Mouse (Mus musculus) liver, embryonic 16.5 days (tissue): Measurements from ENCODE around the gene Tgm7. TPM values are rescaled to one million over a fixed set of nuclear protein-coding genes. Genes with fewer than 3 reads are reported as not detected.

Experiments used
- ATAC-seq: fragments of 200-750 bp; cut with Nextera tagmentation; 2 replicates; pipeline ENCODE4 v1.8.0; 2017; ENCODE audit warnings: low read depth, mild to moderate bottlenecking, moderate number of reproducible peaks, moderate library complexity
- H3K27ac ChIP-seq: fragments of 300-500 bp; sonication (generic); 2 replicates; pipeline ENCODE4 v1.5.1; 2014; ENCODE audit warnings: mild to moderate bottlenecking, low read length
- H3K27me3 ChIP-seq: fragments of 300-500 bp; sonication (generic); 2 replicates; pipeline ENCODE4 v1.6.1; 2014; ENCODE audit warnings: low read depth, low read length, mixed read lengths; ENCODE audit not compliant: control insufficient read depth, insufficient read depth
- H3K36me3 ChIP-seq: fragments of 300-500 bp; sonication (generic); 2 replicates; pipeline ENCODE4 v1.6.1; 2014; ENCODE audit warnings: mild to moderate bottlenecking; ENCODE audit not compliant: control insufficient read depth, insufficient read depth
- H3K4me1 ChIP-seq: fragments of 300-500 bp; sonication (generic); 2 replicates; pipeline ENCODE4 v1.6.1; 2014; ENCODE audit warnings: low read depth, low read length, mixed read lengths; ENCODE audit not compliant: control insufficient read depth
- H3K4me2 ChIP-seq: fragments of 300-500 bp; sonication (generic); 2 replicates; pipeline ENCODE4 v1.6.1; 2014; ENCODE audit warnings: low read depth, low read length, mixed read lengths
- H3K4me3 ChIP-seq: fragments of 300-500 bp; sonication (generic); 2 replicates; pipeline ENCODE4 v1.5.1; 2014; ENCODE audit warnings: low read depth, mild to moderate bottlenecking, low read length
- H3K9ac ChIP-seq: fragments of 300-500 bp; sonication (generic); 2 replicates; pipeline ENCODE4 v1.6.1; 2014; ENCODE audit warnings: low read depth, low read length
- H3K9me3 ChIP-seq: fragments of 300-500 bp; sonication (generic); replicated peaks from 2 replicates; pipeline ENCODE4 v1.6.1; 2016; ENCODE audit warnings: low read length; ENCODE audit not compliant: control insufficient read depth
- WGBS: fragments of 180-500 bp; shearing (Covaris S2); extraction: QIAGEN DNeasy Blood & Tissue Kit; methylation state at CpG from one replicate; pipeline ENCODE4 v1.1.7; 2014; ENCODE audit not compliant: insufficient replicate concordance; 5-methylcytosine and 5-hydroxymethylcytosine counted together
- polyA plus RNA-seq: library from polyadenylated mRNA; unstranded; fragments of >200 nt; fragmentation: Nextera tagmentation; extraction: Ambion mirVana; gene quantifications from 2 replicates; pipeline ENCODE4 v1.2.1, GENCODE M21; 2015

Tgm7 gene
- polyA plus RNA-seq, 1 experiment from 2014 or later: not detected

DNA sequence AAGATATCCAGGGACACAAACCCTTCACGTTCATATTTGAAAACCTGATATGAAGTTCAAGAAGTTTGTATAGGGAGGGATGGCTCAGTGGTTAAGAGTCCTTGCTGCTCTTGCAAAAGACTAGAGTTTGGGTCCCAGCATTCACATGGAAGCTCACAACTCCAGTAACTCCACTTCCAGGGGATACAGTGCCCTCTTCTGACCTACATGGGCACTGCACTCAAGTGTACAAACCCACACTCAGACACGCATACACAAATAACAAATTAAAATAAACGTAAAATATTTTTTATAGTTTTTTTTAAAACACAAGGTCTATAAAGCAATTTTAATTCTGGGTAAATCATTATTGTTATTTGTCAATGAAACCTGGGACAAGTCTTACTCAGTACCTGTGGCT lies 21.1 kb downstream of the Tgm7 start:
- Histone ChIP-seq H3K4me1 (no peaks in the 10 kb centered on the region), H3K9ac (no peak overlapping the region), H3K9me3 (no peaks in the 10 kb centered on the region), H3K27me3 (peaks cover 2% of the 10 kb centered on the region), H3K4me2 (no peak overlapping the region), H3K36me3 (no peaks in the 10 kb centered on the region), H3K4me3 (no peak overlapping the region), H3K27ac (no peak overlapping the region)
- WGBS: 79% methylated on average over 3 of the region's 3 CpGs
- no peak for ATAC-seq

DNA sequence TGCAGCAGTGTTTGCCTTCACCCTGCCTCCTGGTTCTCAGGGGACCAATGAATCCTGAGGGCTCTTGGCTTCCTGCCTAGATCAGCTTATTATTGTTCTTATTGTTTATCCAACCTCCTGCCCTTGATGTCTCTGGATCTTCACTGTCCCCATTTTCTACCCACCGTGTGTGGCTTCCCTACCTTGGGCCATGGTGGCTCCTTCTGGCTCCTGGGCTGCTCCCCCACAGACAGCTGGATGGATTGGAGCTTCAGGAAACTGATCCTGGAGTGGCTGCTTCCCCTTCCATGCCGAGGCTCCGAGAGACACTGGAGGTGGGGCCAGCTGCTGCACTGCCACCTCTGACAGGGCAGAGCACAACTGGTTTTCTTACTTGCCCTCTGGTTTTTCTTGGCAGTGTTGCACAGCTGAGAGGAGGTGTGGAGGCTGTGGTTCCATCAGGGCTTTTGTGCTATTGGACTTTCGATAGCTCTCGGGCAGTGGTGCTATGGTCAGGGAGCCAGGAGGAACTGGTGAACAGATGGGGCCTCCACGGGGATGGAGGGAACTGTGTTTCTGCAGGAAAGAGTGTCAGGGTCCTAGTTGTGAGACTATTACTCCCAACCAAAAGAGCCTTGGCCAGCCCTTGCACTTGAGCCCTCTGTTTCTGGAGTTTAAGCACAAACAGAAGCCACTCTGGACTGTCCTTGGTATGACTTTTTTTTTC lies 24.0 kb downstream of the Tgm7 start, which contains the start of gene Tgm5:
Tgm5 (minus strand) TSS at position 362 of the 706 bp plus-strand sequence.
- Histone ChIP-seq H3K27me3 (peaks cover 2% of the 10 kb centered on the region), H3K9ac (no peak within 1 kb of the TSS), H3K36me3 (no peaks in the 10 kb centered on the region), H3K4me1 (no peaks in the 10 kb centered on the region), H3K9me3 (no peaks in the 10 kb centered on the region), H3K4me3 (no peak within 1 kb of the TSS), H3K4me2 (no peak within 1 kb of the TSS), H3K27ac (no peak within 1 kb of the TSS)
- WGBS: 30% methylated on average over 6 of the region's 6 CpGs
- ATAC-seq: no peak

DNA sequence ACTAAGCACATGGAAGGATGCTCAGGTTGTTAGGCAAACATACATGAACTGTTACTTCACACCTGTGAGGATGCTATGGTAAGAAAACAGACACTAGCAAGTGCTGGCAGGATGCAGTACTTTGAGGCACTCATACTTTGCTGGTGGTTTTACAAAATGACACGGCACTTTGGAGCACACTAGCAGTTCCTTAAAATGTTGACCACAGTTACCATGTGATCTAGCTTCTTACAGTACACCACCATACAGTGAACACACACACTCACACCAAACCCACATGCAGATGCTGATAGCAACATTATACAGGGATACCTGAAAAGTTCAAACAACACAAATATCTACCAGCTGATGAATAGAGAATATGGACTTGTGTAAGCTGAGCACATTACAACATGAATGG lies 27.0 kb downstream of the Tgm7 start:
- Histone ChIP-seq H3K4me3 (no peak overlapping the region), H3K9ac (no peak overlapping the region), H3K9me3 (no peaks in the 10 kb centered on the region), H3K4me1 (no peaks in the 10 kb centered on the region), H3K36me3 (no peaks in the 10 kb centered on the region), H3K4me2 (no peak overlapping the region), H3K27me3 (peaks cover 2% of the 10 kb centered on the region), H3K27ac (no peak overlapping the region)
- 22% methylated on average over 1 of the region's 1 CpGs for WGBS
- ATAC-seq: no peak

DNA sequence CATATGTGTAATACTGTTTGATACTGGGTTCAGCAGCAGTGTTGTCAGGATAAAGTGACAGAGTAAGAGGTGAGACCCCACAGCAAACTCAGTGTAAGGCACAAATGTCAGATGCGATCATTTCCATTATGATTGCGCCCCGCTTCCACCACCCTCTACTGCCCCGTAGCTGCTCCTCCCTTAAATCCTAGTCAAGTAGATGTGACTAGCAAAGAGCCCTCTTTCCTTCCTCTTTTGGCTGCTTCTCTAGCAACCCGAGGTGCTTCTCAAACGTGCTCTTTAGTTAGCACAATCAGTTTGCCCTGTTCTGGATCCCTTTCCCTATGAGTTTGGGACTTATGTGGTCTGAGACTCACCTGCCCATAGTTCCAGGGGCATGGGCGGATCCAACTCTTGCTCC lies 34.8 kb downstream of the Tgm7 start:
- no peaks in the 10 kb centered on the region for H3K27me3 ChIP-seq
- H3K9me3 ChIP-seq: no peaks in the 10 kb centered on the region
- H3K4me2 ChIP-seq: no peak overlapping the region
- no peak overlapping the region for H3K9ac ChIP-seq
- H3K27ac ChIP-seq: no peak overlapping the region
- ATAC-seq: no peak
- H3K36me3 ChIP-seq: no peaks in the 10 kb centered on the region
- H3K4me1 ChIP-seq: no peaks in the 10 kb centered on the region
- no peak overlapping the region for H3K4me3 ChIP-seq
- WGBS: 50% methylated on average over 7 of the region's 7 CpGs

DNA sequence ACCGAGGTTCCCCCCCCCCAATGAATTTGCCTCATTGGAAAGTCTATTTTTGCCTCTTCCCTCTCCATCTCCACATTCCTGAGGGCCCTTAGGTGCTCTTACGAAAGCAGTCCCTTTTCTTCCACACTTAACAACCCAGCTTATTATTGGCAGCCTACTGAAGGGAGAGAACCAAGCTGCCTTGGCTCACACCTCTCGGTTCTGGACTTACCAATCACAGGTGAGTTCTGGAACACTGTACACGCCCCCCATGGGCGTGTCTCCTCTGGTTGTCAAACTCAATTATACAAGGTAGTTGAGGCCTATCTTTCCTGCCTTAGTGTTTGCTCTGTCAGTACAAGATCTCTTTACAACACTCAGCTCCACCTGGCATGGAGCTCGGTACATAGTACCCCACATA lies 37.7 kb downstream of the Tgm7 start:
- ATAC-seq: no peak
- no peak overlapping the region for H3K4me3 ChIP-seq
- WGBS: 52% methylated on average over 6 of the region's 6 CpGs

DNA sequence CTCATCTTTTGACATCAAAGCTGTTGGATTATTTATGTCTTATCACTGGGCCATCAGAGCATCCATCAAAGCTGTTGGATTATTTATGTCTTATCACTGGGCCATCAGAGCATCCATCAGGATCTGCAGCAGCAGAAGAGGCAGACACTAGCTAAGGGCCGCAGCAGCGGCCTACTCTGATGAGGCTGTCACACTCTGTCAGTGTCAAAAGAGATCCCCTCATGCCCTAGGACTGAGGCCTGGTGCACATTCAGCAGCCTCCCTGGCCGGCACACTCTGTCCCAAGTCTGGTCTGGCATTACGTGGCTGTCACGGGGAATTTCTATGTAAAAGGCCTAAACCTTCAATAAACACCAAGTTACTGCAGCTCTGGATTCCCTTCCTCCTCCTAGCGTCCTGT lies 40.1 kb downstream of the Tgm7 start:
- Histone ChIP-seq H3K9ac (no peak overlapping the region), H3K4me2 (no peak overlapping the region), H3K9me3 (no peaks in the 10 kb centered on the region), H3K4me3 (no peak overlapping the region), H3K4me1 (no peaks in the 10 kb centered on the region), H3K27ac (no peak overlapping the region), H3K36me3 (no peaks in the 10 kb centered on the region), H3K27me3 (no peaks in the 10 kb centered on the region)
- 70% methylated on average over 6 of the region's 6 CpGs for WGBS
- ATAC-seq: no peak

More for the DNA sequence above, 37.7 kb downstream of the Tgm7 start:
- no peaks in the 10 kb centered on the region for H3K27me3 ChIP-seq
- H3K4me2 ChIP-seq: no peak overlapping the region
- no peaks in the 10 kb centered on the region for H3K4me1 ChIP-seq
- H3K36me3 ChIP-seq: no peaks in the 10 kb centered on the region
- no peak overlapping the region for H3K27ac ChIP-seq
- no peaks in the 10 kb centered on the region for H3K9me3 ChIP-seq
- H3K9ac ChIP-seq: no peak overlapping the region

DNA sequence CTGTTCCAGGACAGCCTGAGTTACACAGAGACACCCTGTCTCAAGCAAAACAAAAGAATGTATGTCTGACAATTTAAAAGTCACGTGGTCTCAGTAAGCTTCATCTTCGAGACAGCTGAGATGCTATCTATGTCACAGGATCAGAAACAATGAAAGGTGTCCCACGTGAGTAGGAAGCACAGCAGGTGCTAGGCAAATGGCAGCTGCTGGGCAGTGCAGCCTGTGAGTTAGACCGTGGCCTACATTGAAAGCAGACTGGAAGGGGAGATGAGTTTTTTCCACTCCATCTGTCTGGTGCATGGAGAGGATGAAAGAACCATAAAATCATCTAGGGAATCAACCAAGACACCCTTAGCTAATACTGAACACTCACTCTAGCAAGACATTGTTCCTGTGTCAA lies 42.5 kb downstream of the Tgm7 start:
- ATAC-seq: no peak
- H3K9me3 ChIP-seq: no peaks in the 10 kb centered on the region
- H3K27me3 ChIP-seq: no peaks in the 10 kb centered on the region
- H3K36me3 ChIP-seq: no peaks in the 10 kb centered on the region
- no peak overlapping the region for H3K9ac ChIP-seq
- no peak overlapping the region for H3K4me2 ChIP-seq
- 43% methylated on average over 4 of the region's 4 CpGs for WGBS
- no peak overlapping the region for H3K4me3 ChIP-seq
- H3K4me1 ChIP-seq: no peaks in the 10 kb centered on the region
- H3K27ac ChIP-seq: no peak overlapping the region

DNA sequence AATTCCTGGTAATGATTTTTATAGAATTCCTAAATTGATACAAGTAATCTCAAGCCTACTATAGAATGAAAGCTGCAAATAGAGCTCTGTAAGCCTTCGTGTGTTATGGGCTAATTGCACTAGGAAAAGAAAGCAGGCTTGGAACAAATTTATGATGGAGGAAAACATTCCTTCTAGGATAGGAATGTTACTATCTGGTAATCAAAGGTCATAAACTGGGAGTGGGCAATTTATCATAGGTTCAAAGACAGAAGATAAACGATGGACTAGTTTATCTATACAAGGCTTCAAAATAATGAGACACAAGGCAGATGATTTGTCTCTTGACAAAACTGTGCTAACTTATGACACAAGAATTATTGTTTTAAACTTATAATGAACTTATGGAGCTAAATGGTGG lies 48.3 kb downstream of the Tgm7 start:
- Histone ChIP-seq H3K4me3 (no peak overlapping the region), H3K9ac (no peak overlapping the region), H3K4me2 (no peak overlapping the region), H3K36me3 (no peaks in the 10 kb centered on the region), H3K4me1 (peaks cover 2% of the 10 kb centered on the region), H3K27ac (no peak overlapping the region), H3K9me3 (no peaks in the 10 kb centered on the region), H3K27me3 (no peaks in the 10 kb centered on the region)
- 49% methylated on average over 2 of the region's 2 CpGs for WGBS
- ATAC-seq: no peak

DNA sequence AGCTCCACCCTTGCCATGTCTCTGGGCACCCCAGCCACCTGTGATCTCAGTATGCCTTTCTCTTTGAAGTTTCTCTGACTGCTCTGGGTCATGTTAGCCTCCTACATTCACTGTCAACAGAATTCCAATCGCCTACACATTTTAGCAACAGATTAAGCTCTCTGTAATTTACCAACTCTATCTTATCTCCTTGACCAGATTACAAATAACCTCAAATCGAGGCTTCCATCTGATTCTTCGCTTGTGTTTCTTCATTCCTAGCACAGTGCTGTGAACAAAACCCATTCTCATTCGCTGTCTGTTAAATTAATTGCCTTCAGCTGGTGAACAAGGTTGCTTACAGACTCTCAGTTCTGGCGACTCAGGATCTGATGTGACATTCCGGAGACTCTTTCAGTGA lies 51.6 kb downstream of the Tgm7 start:
- no peak overlapping the region for H3K4me3 ChIP-seq
- peaks cover 21% of the 10 kb centered on the region for H3K4me1 ChIP-seq
- no peak overlapping the region for H3K27ac ChIP-seq
- H3K27me3 ChIP-seq: no peaks in the 10 kb centered on the region; the same call in 1 of the 2 replicates
- ATAC-seq: no peak
- no peaks in the 10 kb centered on the region for H3K9me3 ChIP-seq
- no peaks in the 10 kb centered on the region for H3K36me3 ChIP-seq
- no peak overlapping the region for H3K9ac ChIP-seq
- 47% methylated on average over 6 of the region's 6 CpGs for WGBS
- no peak overlapping the region for H3K4me2 ChIP-seq
